Mouse (Mus musculus) small intestine, adult 2 months (tissue): ENCODE data around the gene A930017K11Rik.

ENCODE experiments used
- CTCF ChIP-seq: fragments of 200-500 bp; IDR thresholded peaks from 2 replicates; pipeline ENCODE4 v1.5.1; 2012; ENCODE audit warnings: low read depth, mild to moderate bottlenecking, control low read depth, inconsistent platforms, low read length, moderate library complexity, mixed read lengths; ENCODE audit not compliant: insufficient replicate concordance, insufficient read length; ENCODE audit errors: extremely low read depth
- POLR2A ChIP-seq: fragments of 200-500 bp; IDR thresholded peaks from 2 replicates; pipeline ENCODE4 v1.6.1; 2012; ENCODE audit warnings: low read depth, mild to moderate bottlenecking, control low read depth, inconsistent platforms, low read length, moderate library complexity

GRCm38 (mm10) chr17:25946349-25946748, 6.0 kb downstream of the A930017K11Rik start:
- TF ChIP-seq CTCF (no peak), POLR2A (no peak)
